Mouse (Mus musculus): ENCODE results near the gene Vgll4.

GRCm38 (mm10) chr6:114988619-114988980, 18.8 kb upstream of the Vgll4 start:
- TF ChIP-seq TAL1 (IDR thresholded peaks at IDR 0.05; ENCODE audit: low read length): no peak
- no peak for TF ChIP-seq GATA1 (IDR thresholded peaks at IDR 0.05; ENCODE audit: low read length)

Measured in erythroblast, embryonic 14.5 days (primary cell).